9 mouse cellular contexts compared by ENCODE assay signal in the genomic region with DNA sequence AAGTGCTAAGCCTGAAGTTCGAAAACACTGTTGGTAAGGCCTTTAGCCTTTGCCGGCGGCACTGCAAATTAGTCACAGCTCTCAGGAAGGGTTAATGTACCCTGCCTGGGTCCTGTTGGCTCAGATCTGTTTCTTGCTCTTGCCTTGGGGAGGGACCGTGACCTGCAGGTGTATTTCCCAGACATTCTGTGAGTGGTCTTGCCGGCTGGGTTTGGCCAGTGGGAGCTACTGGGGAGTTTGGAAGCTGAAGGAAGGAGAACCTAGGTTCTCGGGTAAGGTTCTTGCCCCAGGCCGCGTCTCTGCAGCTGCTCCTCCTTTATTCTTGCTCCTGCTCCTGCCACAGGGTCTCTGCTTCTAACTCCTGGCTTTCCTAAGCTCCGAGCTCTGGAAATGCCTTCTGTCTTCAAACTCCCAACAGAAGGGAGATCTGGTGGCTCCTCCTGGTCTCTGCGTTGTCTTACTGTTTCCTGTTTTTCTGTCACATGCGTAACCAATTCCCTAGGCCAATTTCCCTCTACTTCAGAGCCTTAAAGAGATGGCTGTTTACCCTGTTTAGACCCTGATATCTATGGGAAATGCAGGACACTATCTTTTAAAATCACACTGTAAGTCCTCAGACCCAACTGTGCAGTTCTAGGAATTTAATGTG. TPM values are rescaled to one million over a fixed set of nuclear protein-coding genes. Genes with fewer than 3 reads are reported as not detected.
DNase-seq lines count a peak whose midpoint lies in the region; ATAC-seq and TF ChIP-seq lines count a peak whose summit lies in the region.
"Had no signal": no experiment of that assay in that cellular context is flagged by ENCODE, and none has a peak within 500 bp of the region (broad histone marks: within the 10 kb centered on the region; RNA-seq: fewer than 3 reads in every experiment).

No protein-coding gene starts in this region.

- 40% methylated on average over 11 of the region's 11 CpGs for WGBS in kidney, adult 2 months
- 55% methylated on average over 11 of the region's 11 CpGs for WGBS in heart, embryonic 13.5 days
- WGBS in liver, embryonic 14.5 days (ENCODE audit: insufficient replicate concordance) = 29% methylated on average over 11 of the region's 11 CpGs

- TF ChIP-seq EP300 in liver, embryonic 14.5 days (IDR thresholded peaks at IDR 0.05; ENCODE audit: low read depth) = no peak

- no peak for TF ChIP-seq CTCF in kidney, adult 2 months (conservative IDR thresholded peaks at IDR 0.05; ENCODE audit: insufficient read depth, insufficient read length, low read depth, low read length)
- no peak for TF ChIP-seq CTCF in bone marrow macrophage, adult 2 months (IDR thresholded peaks at IDR 0.05; ENCODE audit: low read depth, low read length)
- TF ChIP-seq CTCF in liver, embryonic 14.5 days (IDR thresholded peaks at IDR 0.05; ENCODE audit: low read depth) = no peak

- peak overlapping the region; percentile 80 for H3K27ac ChIP-seq in kidney, adult 2 months (ENCODE audit: insufficient read depth, low read depth, low read length)
- H3K27ac ChIP-seq in bone marrow macrophage, adult 2 months (ENCODE audit: insufficient read depth, low read depth, low read length) = peak overlapping the region; percentile 59
- H3K27ac ChIP-seq in heart, embryonic 13.5 days (replicated peaks) = peak overlapping the region; percentile 34
- H3K27ac ChIP-seq in liver, embryonic 14.5 days = peak overlapping the region; percentile 98

- H3K4me3 ChIP-seq in kidney, adult 2 months (ENCODE audit: insufficient read depth, low read depth, low read length) = peak overlapping the region; percentile 22; the same call in 1 of the 2 replicates
- no peak overlapping the region for H3K4me3 ChIP-seq in bone marrow macrophage, adult 2 months (ENCODE audit: insufficient read depth, low read length)
- peak overlapping the region; percentile 21 for H3K4me3 ChIP-seq in heart, embryonic 13.5 days
- H3K4me3 ChIP-seq in liver, embryonic 14.5 days (ENCODE audit: insufficient read depth in 1 of 2, low read depth in 2 of 2, low read length in 2 of 2) = peak overlapping the region; percentile 69 to 96

- H3K4me1 ChIP-seq in kidney, adult 2 months (ENCODE audit: control insufficient read depth, insufficient read depth, low read length) = peaks cover 14% of the 10 kb centered on the region
- peaks cover 31% of the 10 kb centered on the region for H3K4me1 ChIP-seq in bone marrow macrophage, adult 2 months (ENCODE audit: control insufficient read depth, insufficient read depth, low read length)
- H3K4me1 ChIP-seq in heart, embryonic 13.5 days = peaks cover 53% of the 10 kb centered on the region
- peaks cover 46 to 50% of the 10 kb centered on the region in 2 experiments for H3K4me1 ChIP-seq in liver, embryonic 14.5 days (replicated peaks; ENCODE audit: control insufficient read depth in 2 of 2, insufficient read depth in 2 of 2, low read length in 1 of 2)

- no peak for TF ChIP-seq POLR2A in kidney, adult 2 months (IDR thresholded peaks at IDR 0.05; ENCODE audit: low read depth, low read length)
- no peak for TF ChIP-seq POLR2A in bone marrow macrophage, adult 2 months (IDR thresholded peaks at IDR 0.05; ENCODE audit: borderline replicate concordance, low read depth, low read length)

- H3K27me3 ChIP-seq in kidney, adult 2 months (replicated peaks; ENCODE audit: control insufficient read depth, insufficient read depth, low read length) = no peaks in the 10 kb centered on the region
- H3K27me3 ChIP-seq in heart, embryonic 13.5 days (replicated peaks) = no peaks in the 10 kb centered on the region
- H3K27me3 ChIP-seq in liver, embryonic 14.5 days (ENCODE audit: control insufficient read depth, insufficient read depth, low read length) = no peaks in the 10 kb centered on the region

- DNase-seq in kidney, adult 2 months = no peak
- no peak for DNase-seq in kidney, adult 8-10 months
- no peak for DNase-seq in liver, embryonic 14.5 days (ENCODE audit: low read depth in 3 of 3, low spot score in 3 of 3)
- no peak for DNase-seq in cerebellum, adult 9-10 months
- DNase-seq in adipocyte (ENCODE audit: low spot score) = no peak
- DNase-seq in left cerebral cortex, postnatal 14 days (ENCODE audit: low spot score in 2 of 2) = no peak
- DNase-seq: thymus, adult 18-20 months had no signal

- H3K4me2 ChIP-seq in heart, embryonic 13.5 days = peak overlapping the region; percentile 52
- peak overlapping the region; percentile 96 for H3K4me2 ChIP-seq in liver, embryonic 14.5 days (ENCODE audit: low read depth)

- peaks cover 4% of the 10 kb centered on the region; the same call in 1 of the 2 replicates for H3K9me3 ChIP-seq in heart, embryonic 13.5 days
- no peaks in the 10 kb centered on the region for H3K9me3 ChIP-seq in liver, embryonic 14.5 days (ENCODE audit: control insufficient read depth, low read length)

- peak overlapping the region; percentile 55 for H3K9ac ChIP-seq in heart, embryonic 13.5 days
- peak overlapping the region; percentile 93 for H3K9ac ChIP-seq in liver, embryonic 14.5 days (replicated peaks)

- ATAC-seq in heart, embryonic 13.5 days (ENCODE audit: extremely low read depth, insufficient number of reproducible peaks, low FRiP score, low TSS enrichment) = no peak
- peak; percentile 3; the same call in 1 of the 2 replicates for ATAC-seq in liver, embryonic 14.5 days (ENCODE audit: insufficient read depth)

- no peaks in the 10 kb centered on the region for H3K36me3 ChIP-seq in kidney, adult 2 months (ENCODE audit: control insufficient read depth, insufficient read depth, low read length)
- peaks cover 4% of the 10 kb centered on the region; the same call in 1 of the 2 replicates for H3K36me3 ChIP-seq in heart, embryonic 13.5 days
- peaks cover 3% of the 10 kb centered on the region for H3K36me3 ChIP-seq in liver, embryonic 14.5 days (replicated peaks; ENCODE audit: control insufficient read depth, insufficient read depth, low read depth)

- intact Hi-C loops in left cerebral cortex, postnatal 14 days (cut with DNase I) = no loop called here

RNA-seq across cellular contexts. Expression of a gene that starts 3.8 kb away (rescaled TPM):
- 22.8 and 25.0 TPM in 2 replicates for polyA plus RNA-seq in kidney, adult 2 months (2012; rRNA removed)
- 21.0 and 26.1 TPM in 2 replicates for polyA plus RNA-seq in bone marrow macrophage, adult 2 months (2012; ENCODE audit: insufficient read depth, insufficient read length, missing spikeins)
- polyA plus RNA-seq in heart, embryonic 13.5 days (2015; fragmentation: Nextera tagmentation; extraction: Ambion mirVana) = 36.8 and 41.4 TPM in 2 replicates
- polyA plus RNA-seq in liver, embryonic 14.5 days (2012; rRNA removed) = 20.7 and 24.1 TPM in 2 replicates
- polyA plus RNA-seq in liver, embryonic 14.5 days (2014; fragmentation: Nextera tagmentation; extraction: Ambion mirVana) = 28.1 and 33.5 TPM in 2 replicates
- total RNA-seq in left cerebral cortex, postnatal 14 days (2021) = 10 to 100 TPM; 53.5 to 59.4 TPM

Comparison
In these comparisons a context has a peak if more than half of its experiments do, and no peak if none do; other contexts are left out.
1. H3K27ac ChIP-seq: peak in every context shown above with its lines; median percentile 98 in liver, embryonic 14.5 days; 80 in kidney, adult 2 months; 59 in bone marrow macrophage, adult 2 months; 34 in heart, embryonic 13.5 days.